Mouse (Mus musculus) cerebellum, adult 11-12 months (tissue): ENCODE results near the gene Rad1.
"Not testable (repeated sequence)": the region's sequence is repeated elsewhere in the genome, so short reads cannot be mapped to it uniquely, and the experiment has no call there.

Experiments
- DNase-seq: peaks from one replicate; pipeline ENCODE4 v3.0.0; 2022

The Rad1 gene

GRCm38 (mm10) chr15:10525896-10526295 is 40.1 kb downstream of the Rad1 start:
- DNase-seq: no peak

GRCm38 (mm10) chr15:10531352-10531751 is 45.5 kb downstream of the Rad1 start:
- no peak for DNase-seq

GRCm38 (mm10) chr15:10533361-10533760 is 47.5 kb downstream of the Rad1 start:
- not testable (repeated sequence) for DNase-seq

GRCm38 (mm10) chr15:10534591-10534990 is 48.8 kb downstream of the Rad1 start:
- no peak for DNase-seq

- no peak for DNase-seq
These were observed 50.2 kb downstream of the Rad1 start for GRCm38 (mm10) chr15:10535969-10536368.

GRCm38 (mm10) chr15:10540271-10541088 is 54.7 kb downstream of the Rad1 start:
- no peak for DNase-seq
